Mouse (Mus musculus) midbrain, embryonic 14.5 days (tissue): ENCODE measurements around the gene Vps37c. TPM values are rescaled to one million over a fixed set of nuclear protein-coding genes. Genes with fewer than 3 reads are reported as not detected.

ENCODE experiments used
- ATAC-seq: fragments of 200-750 bp; cut with Nextera tagmentation; 2 replicates; pipeline ENCODE4 v1.8.0; 2017; ENCODE audit warnings: moderate number of reproducible peaks, moderate library complexity; ENCODE audit not compliant: low FRiP score, low TSS enrichment
- DNase-seq: peaks from one replicate; pipeline ENCODE4 v3.0.0-alpha.2; 2015
- H3K27ac ChIP-seq: fragments of 300-500 bp; sonication (generic); replicated peaks from 2 replicates; pipeline ENCODE4 v1.5.1; 2014; ENCODE audit warnings: mild to moderate bottlenecking, low read depth, low read length, moderate library complexity
- H3K27me3 ChIP-seq: fragments of 300-500 bp; sonication (generic); 2 replicates; pipeline ENCODE4 v1.6.1; 2014; ENCODE audit warnings: low read length, control low read depth, mixed read lengths; ENCODE audit not compliant: control insufficient read depth, insufficient read depth
- H3K36me3 ChIP-seq: fragments of 300-500 bp; sonication (generic); 2 replicates; pipeline ENCODE4 v1.6.1; 2014; ENCODE audit warnings: low read length, control low read depth; ENCODE audit not compliant: control insufficient read depth, insufficient read depth
- H3K4me1 ChIP-seq: fragments of 300-500 bp; sonication (generic); 2 replicates; pipeline ENCODE4 v1.6.1; 2014; ENCODE audit warnings: mild to moderate bottlenecking, antibody characterized with exemption, low read length, control low read depth; ENCODE audit not compliant: control insufficient read depth, insufficient read depth
- H3K4me2 ChIP-seq: fragments of 300-500 bp; sonication (generic); 2 replicates; pipeline ENCODE4 v1.6.1; 2014; ENCODE audit warnings: mild to moderate bottlenecking, low read length, moderate library complexity
- H3K4me3 ChIP-seq: fragments of 300-500 bp; sonication (generic); replicated peaks from 2 replicates; pipeline ENCODE4 v1.5.1; 2014; ENCODE audit warnings: low read depth, low read length
- H3K9ac ChIP-seq: fragments of 300-500 bp; sonication (generic); replicated peaks from 2 replicates; pipeline ENCODE4 v1.6.1; 2014; ENCODE audit warnings: mild to moderate bottlenecking, low read length, moderate library complexity
- H3K9me3 ChIP-seq: fragments of 300-500 bp; sonication (generic); 2 replicates; pipeline ENCODE4 v1.6.1; 2016; ENCODE audit warnings: low read length, control low read depth, mixed read lengths; ENCODE audit not compliant: control insufficient read depth
- WGBS: fragments of 180-500 bp; shearing (Covaris S2); extraction: QIAGEN DNeasy Blood & Tissue Kit; methylation state at CpG from one replicate; pipeline ENCODE4 v1.1.7; 2014; 5-methylcytosine and 5-hydroxymethylcytosine counted together
- polyA plus RNA-seq: library from polyadenylated mRNA; unstranded; fragments of >200 nt; fragmentation: Nextera tagmentation; extraction: Ambion mirVana; gene quantifications from 2 replicates; pipeline ENCODE4 v1.2.1, GENCODE M21; 2014

Vps37c gene
- polyA plus RNA-seq, 1 experiment from 2014 or later: 32.1 TPM

GRCm38 (mm10) chr19:10723084-10723483 lies 34.5 kb downstream of the Vps37c start:
- Histone ChIP-seq H3K9me3 (no peaks in the 10 kb centered on the region), H3K4me2 (no peak overlapping the region), H3K9ac (no peak overlapping the region), H3K27me3 (no peaks in the 10 kb centered on the region), H3K36me3 (no peaks in the 10 kb centered on the region), H3K27ac (peak overlapping the region; percentile 70), H3K4me3 (no peak overlapping the region), H3K4me1 (peaks cover 22% of the 10 kb centered on the region)
- WGBS: 13% methylated on average over 13 of the region's 13 CpGs
- DNase-seq: no peak
- no peak for ATAC-seq

- no peaks in the 10 kb centered on the region for H3K36me3 ChIP-seq
- peak; percentile 84 for DNase-seq
- no peak overlapping the region for H3K4me3 ChIP-seq
- H3K4me1 ChIP-seq: peaks cover 22% of the 10 kb centered on the region
- 24% methylated on average over 5 of the region's 5 CpGs for WGBS
- H3K27ac ChIP-seq: peak overlapping the region; percentile 70
- H3K27me3 ChIP-seq: no peaks in the 10 kb centered on the region
- H3K9me3 ChIP-seq: no peaks in the 10 kb centered on the region
- H3K4me2 ChIP-seq: no peak overlapping the region
- peak; percentile 20; the same call in 1 of the 2 replicates for ATAC-seq
- H3K9ac ChIP-seq: no peak overlapping the region
These were observed 35.1 kb downstream of the Vps37c start for GRCm38 (mm10) chr19:10723649-10724048.

GRCm38 (mm10) chr19:10724629-10725363 lies 36.3 kb downstream of the Vps37c start:
- H3K9ac ChIP-seq: no peak overlapping the region
- no peak overlapping the region for H3K4me2 ChIP-seq
- no peaks in the 10 kb centered on the region for H3K9me3 ChIP-seq
- H3K27ac ChIP-seq: no peak overlapping the region
- 77% methylated on average over 13 of the region's 13 CpGs for WGBS
- no peak overlapping the region for H3K4me3 ChIP-seq
- no peaks in the 10 kb centered on the region for H3K36me3 ChIP-seq
- no peak for DNase-seq
- peaks cover 19% of the 10 kb centered on the region for H3K4me1 ChIP-seq
- no peak for ATAC-seq
- H3K27me3 ChIP-seq: no peaks in the 10 kb centered on the region

GRCm38 (mm10) chr19:10729889-10730288 lies 41.4 kb downstream of the Vps37c start:
- Histone ChIP-seq H3K27ac (no peak overlapping the region), H3K4me3 (no peak overlapping the region), H3K4me1 (no peaks in the 10 kb centered on the region), H3K9ac (no peak overlapping the region), H3K4me2 (no peak overlapping the region), H3K9me3 (no peaks in the 10 kb centered on the region), H3K36me3 (no peaks in the 10 kb centered on the region), H3K27me3 (no peaks in the 10 kb centered on the region)
- 91% methylated on average over 10 of the region's 10 CpGs for WGBS
- ATAC-seq (no peak), DNase-seq (no peak)

- Histone ChIP-seq H3K9me3 (no peaks in the 10 kb centered on the region), H3K9ac (no peak overlapping the region), H3K36me3 (no peaks in the 10 kb centered on the region), H3K4me2 (no peak overlapping the region), H3K27ac (peak overlapping the region; percentile 4; the same call in 1 of the 2 replicates), H3K27me3 (no peaks in the 10 kb centered on the region), H3K4me3 (no peak overlapping the region), H3K4me1 (no peaks in the 10 kb centered on the region)
- ATAC-seq (no peak), DNase-seq (no peak)
- 70% methylated on average over 5 of the region's 5 CpGs for WGBS
These were observed 41.9 kb downstream of the Vps37c start for GRCm38 (mm10) chr19:10730469-10730868.

GRCm38 (mm10) chr19:10731975-10732374 lies 43.4 kb downstream of the Vps37c start:
- WGBS: 94% methylated on average over 7 of the region's 7 CpGs
- H3K27ac ChIP-seq: no peak overlapping the region

GRCm38 (mm10) chr19:10732741-10733140 lies 44.2 kb downstream of the Vps37c start:
- WGBS: 93% methylated on average over 7 of the region's 7 CpGs
- no peak for ATAC-seq

More at GRCm38 (mm10) chr19:10731975-10732374, 43.4 kb downstream of the Vps37c start:
- Histone ChIP-seq H3K4me2 (no peak overlapping the region), H3K9ac (no peak overlapping the region), H3K4me1 (no peaks in the 10 kb centered on the region), H3K4me3 (no peak overlapping the region), H3K9me3 (no peaks in the 10 kb centered on the region), H3K36me3 (no peaks in the 10 kb centered on the region), H3K27me3 (no peaks in the 10 kb centered on the region)
- no peak for DNase-seq
- no peak for ATAC-seq

GRCm38 (mm10) chr19:10733501-10734127 lies 45.1 kb downstream of the Vps37c start:
- no peak overlapping the region for H3K4me2 ChIP-seq
- no peaks in the 10 kb centered on the region for H3K36me3 ChIP-seq
- H3K4me3 ChIP-seq: no peak overlapping the region
- ATAC-seq: no peak
- WGBS: 91% methylated on average over 10 of the region's 10 CpGs
- H3K9ac ChIP-seq: no peak overlapping the region
- no peaks in the 10 kb centered on the region for H3K27me3 ChIP-seq
- DNase-seq: no peak
- no peaks in the 10 kb centered on the region for H3K4me1 ChIP-seq
- H3K9me3 ChIP-seq: no peaks in the 10 kb centered on the region
- no peak overlapping the region for H3K27ac ChIP-seq

More at GRCm38 (mm10) chr19:10732741-10733140, 44.2 kb downstream of the Vps37c start:
- Histone ChIP-seq H3K27ac (no peak overlapping the region), H3K9me3 (no peaks in the 10 kb centered on the region), H3K4me1 (no peaks in the 10 kb centered on the region), H3K4me3 (no peak overlapping the region), H3K36me3 (no peaks in the 10 kb centered on the region), H3K27me3 (no peaks in the 10 kb centered on the region), H3K4me2 (no peak overlapping the region), H3K9ac (no peak overlapping the region)
- DNase-seq: no peak

- DNase-seq: no peak
- WGBS: 85% methylated on average over 7 of the region's 7 CpGs
These were observed 46.0 kb downstream of the Vps37c start for GRCm38 (mm10) chr19:10734554-10734953.

More at GRCm38 (mm10) chr19:10734554-10734953, 46.0 kb downstream of the Vps37c start:
- H3K27ac ChIP-seq: no peak overlapping the region
- H3K9ac ChIP-seq: no peak overlapping the region
- H3K4me1 ChIP-seq: no peaks in the 10 kb centered on the region
- no peaks in the 10 kb centered on the region for H3K36me3 ChIP-seq
- H3K4me3 ChIP-seq: no peak overlapping the region
- no peaks in the 10 kb centered on the region for H3K27me3 ChIP-seq
- ATAC-seq: no peak
- no peaks in the 10 kb centered on the region for H3K9me3 ChIP-seq
- H3K4me2 ChIP-seq: no peak overlapping the region
